Mouse (Mus musculus): Measurements from ENCODE around the gene Eva1c. TPM values are rescaled to one million over a fixed set of nuclear protein-coding genes. Genes with fewer than 3 reads are reported as not detected.
"Not testable (repeated sequence)": the region's sequence is repeated elsewhere in the genome, so short reads cannot be mapped to it uniquely, and the experiment has no call there.

Eva1c gene
- polyA plus RNA-seq, 1 experiment from 2014 or later, result 2.8 TPM

DNA sequence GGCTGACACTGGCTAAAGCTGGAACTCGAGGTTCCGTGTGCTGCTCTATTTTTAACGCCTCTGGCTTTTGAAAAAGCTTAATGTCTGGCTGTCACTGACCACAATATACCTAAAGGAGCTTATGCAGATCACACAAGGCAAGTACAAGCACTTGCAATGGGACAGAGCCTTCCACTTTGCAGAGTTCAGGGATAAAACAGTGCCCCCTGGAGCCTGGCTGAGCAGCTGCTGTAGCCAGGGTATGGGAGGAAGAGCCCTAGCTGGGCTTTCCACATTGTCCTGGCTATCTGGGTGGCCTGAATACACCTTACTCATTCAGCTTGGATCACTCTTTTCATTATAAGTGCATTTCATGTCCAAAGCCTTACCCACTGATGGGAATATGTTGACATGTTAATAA is 24.6 kb upstream of the Eva1c start:
- no peak for ATAC-seq (ENCODE audit: low FRiP score, low read depth)
- Histone ChIP-seq H3K4me1 (replicated peaks) (no peaks in the 10 kb centered on the region), H3K36me3 (peaks cover 51% of the 10 kb centered on the region), H3K4me3 (no peak overlapping the region), H3K27ac (replicated peaks) (no peak overlapping the region), H3K9me3 (no peaks in the 10 kb centered on the region), H3K27me3 (no peaks in the 10 kb centered on the region), H3K4me2 (no peak overlapping the region), H3K9ac (no peak overlapping the region)
- WGBS, result 89% methylated on average over 3 of the region's 3 CpGs

DNA sequence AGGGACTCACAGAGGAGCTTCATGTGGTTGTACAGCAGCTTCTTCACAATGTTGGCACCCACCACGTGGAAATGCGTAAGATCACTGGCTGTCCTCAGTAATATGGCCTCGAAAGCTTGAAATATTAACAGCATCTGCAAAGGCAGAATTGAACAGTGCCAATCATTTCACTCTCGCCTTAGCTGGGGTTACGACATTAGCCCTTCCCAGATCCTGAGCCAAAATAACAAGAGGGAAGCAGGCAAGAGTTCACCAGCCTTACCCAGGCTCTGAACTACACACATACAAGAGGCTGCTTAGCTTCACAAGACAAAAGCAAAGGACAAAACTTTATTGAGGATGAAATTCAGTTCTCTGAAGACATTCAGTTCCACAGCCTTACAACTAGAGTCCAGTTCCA is 22.1 kb upstream of the Eva1c start:
- 94% methylated on average over 5 of the region's 5 CpGs for WGBS
- no peak overlapping the region for H3K4me2 ChIP-seq
- H3K27ac ChIP-seq (replicated peaks), result no peak overlapping the region
- no peak for ATAC-seq (ENCODE audit: low FRiP score, low read depth)
- H3K9ac ChIP-seq, result no peak overlapping the region
- H3K4me3 ChIP-seq, result no peak overlapping the region
- peaks cover 11% of the 10 kb centered on the region for H3K4me1 ChIP-seq (replicated peaks)
- H3K27me3 ChIP-seq, result no peaks in the 10 kb centered on the region
- H3K36me3 ChIP-seq, result peaks cover 33% of the 10 kb centered on the region
- H3K9me3 ChIP-seq, result no peaks in the 10 kb centered on the region

DNA sequence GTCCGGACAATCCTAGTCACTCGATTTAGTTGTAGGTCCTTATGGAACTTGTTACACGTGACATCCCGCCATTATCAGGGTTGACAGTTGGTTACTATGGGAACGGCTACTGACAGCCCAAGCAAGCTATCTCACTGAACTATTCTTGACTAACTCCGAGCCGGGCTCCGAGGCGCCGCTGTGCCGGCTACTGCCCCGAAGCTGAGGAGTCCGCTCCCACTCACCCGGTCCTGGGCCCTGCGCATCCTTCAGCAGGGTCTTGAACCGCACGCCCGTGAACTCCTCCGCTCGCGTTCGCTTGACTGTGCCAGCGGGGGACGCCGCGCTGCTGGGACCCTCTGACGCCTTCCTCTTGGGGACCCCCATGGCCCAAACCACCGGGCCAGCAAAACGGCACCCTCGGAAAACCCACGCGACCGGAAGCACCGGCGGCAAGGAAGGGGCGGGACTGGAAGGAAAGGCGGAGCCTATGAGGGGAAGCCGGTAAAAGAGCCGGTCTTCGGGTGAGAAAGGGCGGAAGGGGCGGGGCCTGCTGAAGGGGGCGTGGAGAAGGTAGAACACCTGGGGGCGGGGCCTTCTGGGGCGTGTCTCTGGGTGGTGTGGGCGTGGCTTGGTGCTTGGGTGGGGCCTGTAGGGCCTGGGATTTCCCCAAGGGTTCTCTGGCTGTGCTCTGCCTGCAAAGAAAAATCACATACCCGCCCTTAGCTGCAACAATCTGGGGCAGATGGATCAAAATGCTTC is 16.4 kb upstream of the Eva1c start, which contains the start of gene Urb1:
TSS of gene Urb1 (minus strand) at position 439 of the 741 bp plus-strand sequence.
- Histone ChIP-seq H3K9me3 (no peaks in the 10 kb centered on the region), H3K27ac (replicated peaks) (peak within 1 kb of the TSS; percentile 74), H3K4me1 (replicated peaks) (peaks cover 22% of the 10 kb centered on the region), H3K27me3 (no peaks in the 10 kb centered on the region), H3K4me2 (peak within 1 kb of the TSS; percentile 64), H3K9ac (peak within 1 kb of the TSS; percentile 56), H3K4me3 (peak within 1 kb of the TSS; percentile 73), H3K36me3 (no peaks in the 10 kb centered on the region)
- WGBS, result 1% methylated on average over 47 of the region's 47 CpGs
- peak; percentile 96 for ATAC-seq (ENCODE audit: low FRiP score, low read depth)

- 49% methylated on average over 11 of the region's 11 CpGs for WGBS
- peak overlapping the region; percentile 74 for H3K27ac ChIP-seq (replicated peaks)
- peak overlapping the region; percentile 73 for H3K4me3 ChIP-seq
- H3K4me1 ChIP-seq (replicated peaks), result peaks cover 22% of the 10 kb centered on the region
- no peaks in the 10 kb centered on the region for H3K27me3 ChIP-seq
- peak; percentile 28 for ATAC-seq (ENCODE audit: low FRiP score, low read depth)
- H3K9me3 ChIP-seq, result no peaks in the 10 kb centered on the region
- H3K36me3 ChIP-seq, result no peaks in the 10 kb centered on the region
- peak overlapping the region; percentile 56 for H3K9ac ChIP-seq
- H3K4me2 ChIP-seq, result peak overlapping the region; percentile 64
These were observed 15.7 kb upstream of the Eva1c start for GRCm38 (mm10) chr16:90810716-90811256.

GRCm38 (mm10) chr16:90812086-90812485 is 14.4 kb upstream of the Eva1c start:
- no peaks in the 10 kb centered on the region for H3K27me3 ChIP-seq
- no peaks in the 10 kb centered on the region for H3K9me3 ChIP-seq
- WGBS, result 86% methylated on average over 5 of the region's 5 CpGs
- H3K36me3 ChIP-seq, result no peaks in the 10 kb centered on the region
- H3K27ac ChIP-seq (replicated peaks), result no peak overlapping the region
- no peak overlapping the region for H3K4me2 ChIP-seq
- peaks cover 22% of the 10 kb centered on the region for H3K4me1 ChIP-seq (replicated peaks)
- no peak overlapping the region for H3K4me3 ChIP-seq
- ATAC-seq (ENCODE audit: low FRiP score, low read depth), result no peak
- no peak overlapping the region for H3K9ac ChIP-seq

DNA sequence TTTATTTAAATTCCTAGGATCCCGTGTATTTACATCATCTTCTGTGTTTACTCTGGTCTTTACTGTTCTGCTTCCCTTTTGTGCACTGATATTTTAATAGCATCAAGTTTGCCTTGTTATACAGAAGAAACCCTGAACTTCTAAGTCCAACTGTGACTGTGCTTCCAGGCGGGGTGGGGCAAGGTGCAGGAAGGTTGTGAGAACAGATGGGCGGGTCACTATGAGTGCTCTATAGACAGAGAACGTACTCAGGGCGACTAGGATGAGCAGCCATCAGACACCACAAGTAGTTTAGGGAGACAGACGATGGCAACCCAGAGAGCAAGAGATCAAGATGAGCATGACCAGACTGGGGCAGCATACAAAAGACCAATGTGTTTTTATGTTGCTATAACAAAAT is 6.2 kb upstream of the Eva1c start:
- no peak overlapping the region for H3K4me3 ChIP-seq
- H3K9ac ChIP-seq, result no peak overlapping the region
- no peaks in the 10 kb centered on the region for H3K9me3 ChIP-seq
- no peaks in the 10 kb centered on the region for H3K36me3 ChIP-seq
- H3K27me3 ChIP-seq, result peaks cover 4% of the 10 kb centered on the region; the same call in 1 of the 2 replicates
- no peak overlapping the region for H3K27ac ChIP-seq (replicated peaks)
- H3K4me1 ChIP-seq (replicated peaks), result no peaks in the 10 kb centered on the region
- 87% methylated on average over 6 of the region's 6 CpGs for WGBS
- no peak overlapping the region for H3K4me2 ChIP-seq
- ATAC-seq (ENCODE audit: low FRiP score, low read depth), result no peak

DNA sequence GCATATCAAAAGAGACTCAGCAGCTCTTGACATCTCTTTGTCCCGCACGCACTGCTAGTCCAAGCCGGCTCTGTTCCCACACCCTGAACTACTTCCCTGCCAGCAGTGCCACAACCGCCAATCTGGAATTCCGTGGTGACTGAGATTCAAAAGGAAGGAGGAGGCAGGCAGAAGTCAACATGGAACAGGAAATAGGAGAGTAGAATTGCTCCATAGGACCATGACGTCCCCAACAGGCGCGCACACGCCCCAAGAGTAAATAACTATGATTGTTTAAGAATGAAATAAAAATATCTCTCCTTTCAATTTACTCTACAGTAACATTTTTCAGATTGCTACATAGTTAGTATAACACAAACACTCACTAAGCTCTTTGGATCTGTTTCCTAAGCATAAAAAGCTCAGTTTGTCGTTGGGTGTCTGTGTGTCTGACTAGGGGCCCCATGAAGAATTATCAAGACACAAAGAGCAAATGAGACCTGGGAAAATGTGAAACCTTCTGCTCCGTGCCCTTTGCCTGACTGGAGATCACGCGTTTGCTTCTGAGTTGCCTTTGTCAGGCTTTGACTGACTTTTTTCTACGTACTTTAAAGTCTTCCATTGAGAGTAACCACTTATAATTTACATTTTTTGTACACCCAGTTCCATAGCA is 5.3 kb upstream of the Eva1c start:
- Histone ChIP-seq H3K27ac (replicated peaks) (no peak overlapping the region), H3K36me3 (no peaks in the 10 kb centered on the region), H3K4me3 (no peak overlapping the region), H3K9me3 (no peaks in the 10 kb centered on the region), H3K4me1 (replicated peaks) (no peaks in the 10 kb centered on the region), H3K9ac (no peak overlapping the region), H3K4me2 (no peak overlapping the region), H3K27me3 (peaks cover 4% of the 10 kb centered on the region; the same call in 1 of the 2 replicates)
- no peak for ATAC-seq (ENCODE audit: low FRiP score, low read depth)
- WGBS, result 82% methylated on average over 14 of the region's 14 CpGs

- WGBS, result 93% methylated on average over 10 of the region's 10 CpGs
- Histone ChIP-seq H3K36me3 (no peaks in the 10 kb centered on the region), H3K4me2 (no peak overlapping the region), H3K27ac (replicated peaks) (no peak overlapping the region), H3K4me3 (no peak overlapping the region), H3K4me1 (replicated peaks) (no peaks in the 10 kb centered on the region), H3K9me3 (no peaks in the 10 kb centered on the region), H3K27me3 (peaks cover 4% of the 10 kb centered on the region; the same call in 1 of the 2 replicates), H3K9ac (no peak overlapping the region)
- no peak for ATAC-seq (ENCODE audit: low FRiP score, low read depth)
These were observed 4.1 kb upstream of the Eva1c start for GRCm38 (mm10) chr16:90822284-90822935.

GRCm38 (mm10) chr16:90822981-90823380 is 3.5 kb upstream of the Eva1c start:
- no peak overlapping the region for H3K27ac ChIP-seq (replicated peaks)
- H3K4me3 ChIP-seq, result no peak overlapping the region
- H3K9ac ChIP-seq, result no peak overlapping the region
- WGBS, result 73% methylated on average over 7 of the region's 7 CpGs
- ATAC-seq (ENCODE audit: low FRiP score, low read depth), result no peak
- no peaks in the 10 kb centered on the region for H3K36me3 ChIP-seq
- no peaks in the 10 kb centered on the region for H3K9me3 ChIP-seq
- no peak overlapping the region for H3K4me2 ChIP-seq
- H3K27me3 ChIP-seq, result peaks cover 4% of the 10 kb centered on the region; the same call in 1 of the 2 replicates
- no peaks in the 10 kb centered on the region for H3K4me1 ChIP-seq (replicated peaks)

- not testable (repeated sequence) for ATAC-seq (ENCODE audit: low FRiP score, low read depth)
These were observed 2.5 kb upstream of the Eva1c start for GRCm38 (mm10) chr16:90823986-90824385.

DNA sequence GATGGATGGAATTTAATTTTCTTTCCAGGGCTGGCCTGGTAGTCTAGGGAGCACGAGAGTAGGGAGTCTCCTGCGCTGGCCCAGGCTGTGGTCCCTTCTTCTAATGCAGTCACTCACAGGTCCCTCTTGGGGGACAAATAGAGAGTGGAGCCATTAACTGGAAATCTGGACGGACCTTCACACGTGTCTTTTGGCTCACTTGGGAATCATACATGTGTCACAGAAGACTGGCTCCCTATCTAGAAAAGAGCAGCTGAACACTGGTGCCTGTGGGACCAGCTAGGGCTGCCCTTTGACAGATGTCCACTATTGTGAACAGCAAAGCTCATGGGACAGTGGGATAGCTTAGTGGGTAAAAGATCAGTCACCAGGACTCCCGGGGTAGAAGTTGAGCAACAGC is 478 bp upstream of the Eva1c start:
- Histone ChIP-seq H3K9ac (no peak overlapping the region), H3K4me1 (replicated peaks) (peaks cover 15% of the 10 kb centered on the region), H3K4me2 (no peak overlapping the region), H3K27me3 (peaks cover 16% of the 10 kb centered on the region), H3K4me3 (no peak overlapping the region), H3K36me3 (no peaks in the 10 kb centered on the region), H3K27ac (replicated peaks) (no peak overlapping the region), H3K9me3 (no peaks in the 10 kb centered on the region)
- 71% methylated on average over 5 of the region's 5 CpGs for WGBS
- no peak for ATAC-seq (ENCODE audit: low FRiP score, low read depth)

More at GRCm38 (mm10) chr16:90823986-90824385, 2.5 kb upstream of the Eva1c start:
- not testable (repeated sequence) for H3K4me2 ChIP-seq; H3K4me3 ChIP-seq; H3K9me3 ChIP-seq; H3K36me3 ChIP-seq; H3K9ac ChIP-seq; H3K27ac ChIP-seq (replicated peaks); H3K4me1 ChIP-seq (replicated peaks)
- 78% methylated on average over 4 of the region's 4 CpGs for WGBS
- H3K27me3 ChIP-seq, result peaks cover 10% of the 10 kb centered on the region

DNA sequence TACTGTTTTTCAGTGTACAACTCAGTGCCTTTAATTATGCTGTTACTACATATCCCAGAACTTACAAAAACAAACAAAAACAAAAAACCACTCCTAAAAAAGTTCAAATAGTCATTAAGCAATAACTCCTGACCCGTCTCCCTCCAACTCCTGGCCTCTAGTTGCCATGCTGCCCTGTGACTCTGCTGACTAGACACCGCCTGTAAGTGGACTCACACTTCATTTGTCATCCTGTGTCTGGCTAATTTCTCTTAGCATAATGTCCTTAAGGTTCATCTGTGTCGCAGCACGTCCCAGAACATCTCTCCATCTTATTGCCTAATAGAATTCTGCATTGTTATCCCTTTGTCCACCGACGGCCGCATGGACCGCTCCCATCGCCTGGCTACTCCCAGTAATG is 979 bp downstream of the Eva1c start:
- Histone ChIP-seq H3K9ac (no peak overlapping the region), H3K27me3 (peaks cover 22% of the 10 kb centered on the region), H3K4me1 (replicated peaks) (peaks cover 27% of the 10 kb centered on the region), H3K27ac (replicated peaks) (no peak overlapping the region), H3K9me3 (no peaks in the 10 kb centered on the region), H3K4me2 (no peak overlapping the region), H3K36me3 (no peaks in the 10 kb centered on the region), H3K4me3 (no peak overlapping the region)
- ATAC-seq (ENCODE audit: low FRiP score, low read depth), result no peak
- 74% methylated on average over 9 of the region's 9 CpGs for WGBS
